Mouse (Mus musculus): ENCODE results near the gene Tnk2. TPM values are rescaled to one million over a fixed set of nuclear protein-coding genes. Genes with fewer than 3 reads are reported as not detected.
A peak's percentile ranks its signal among the peaks of the same experiment; 100 is the strongest.

Gene Tnk2
- polyA plus RNA-seq, 2 experiments: 3.8 to 15.3 TPM

GRCm38 (mm10) chr16:32659385-32659784 is 15.7 kb downstream of the Tnk2 start:
- WGBS (ENCODE audit: insufficient replicate concordance): 25% methylated on average over 8 of the region's 8 CpGs
- Histone ChIP-seq H3K27ac (no peak overlapping the region), H3K4me3 (ENCODE audit: insufficient read depth in 1 of 2, low read depth in 2 of 2, low read length in 2 of 2) (0 out of 4 replicates have a peak overlapping the region, but pooled peaks of 1 of the 2 experiments have one; percentile 8), H3K27me3 (ENCODE audit: control insufficient read depth, insufficient read depth, low read length) (no peaks in the 10 kb centered on the region), H3K4me2 (ENCODE audit: low read depth) (peak overlapping the region; percentile 44), H3K9ac (replicated peaks) (no peak overlapping the region; the same call in 1 of the 2 replicates), H3K4me1 (replicated peaks; ENCODE audit: control insufficient read depth in 2 of 2, insufficient read depth in 2 of 2, low read length in 1 of 2) (peaks cover 22 to 41% of the 10 kb centered on the region in 2 experiments), H3K36me3 (replicated peaks; ENCODE audit: control insufficient read depth, insufficient read depth, low read depth) (no peaks in the 10 kb centered on the region), H3K9me3 (ENCODE audit: control insufficient read depth, low read length) (no peaks in the 10 kb centered on the region)
- ATAC-seq (ENCODE audit: insufficient read depth) (no peak), DNase-seq (ENCODE audit: low read depth in 3 of 3, low spot score in 3 of 3) (peak in 2 of 3 experiments; percentile 35 to 53)
- TF ChIP-seq CTCF (IDR thresholded peaks at IDR 0.05; ENCODE audit: low read depth) (peak; percentile 93), EP300 (IDR thresholded peaks at IDR 0.05; ENCODE audit: low read depth) (0 out of 2 replicates have a peak, but pooled peaks have one; percentile 4)

DNA sequence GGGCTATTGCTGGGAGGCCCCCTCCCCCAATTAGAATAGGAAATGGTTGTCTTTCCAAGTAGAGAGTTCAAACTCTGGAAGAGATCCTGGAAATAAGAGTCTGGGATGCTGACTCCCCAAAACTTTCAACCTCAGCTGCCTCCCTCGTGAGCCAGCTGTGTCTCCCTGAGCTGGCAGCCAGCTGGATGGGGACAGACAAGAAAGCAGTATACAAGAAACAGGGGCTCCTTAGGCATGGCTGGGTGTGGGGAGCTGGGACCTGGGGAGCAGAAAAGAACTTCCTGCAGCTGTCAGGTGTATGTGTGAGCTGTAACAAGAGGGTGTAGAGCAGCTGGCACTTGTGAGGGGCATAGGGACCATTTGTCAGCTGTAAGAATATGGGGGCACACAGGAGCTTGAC is 16.4 kb downstream of the Tnk2 start:
- Histone ChIP-seq H3K4me1 (replicated peaks; ENCODE audit: control insufficient read depth in 2 of 2, insufficient read depth in 2 of 2, low read length in 1 of 2) (peaks cover 28 to 47% of the 10 kb centered on the region in 2 experiments), H3K36me3 (replicated peaks; ENCODE audit: control insufficient read depth, insufficient read depth, low read depth) (no peaks in the 10 kb centered on the region), H3K9ac (replicated peaks) (no peak overlapping the region), H3K4me3 (ENCODE audit: insufficient read depth in 1 of 2, low read depth in 2 of 2, low read length in 2 of 2) (no peak overlapping the region), H3K27ac (no peak overlapping the region), H3K27me3 (ENCODE audit: control insufficient read depth, insufficient read depth, low read length) (no peaks in the 10 kb centered on the region), H3K9me3 (ENCODE audit: control insufficient read depth, low read length) (no peaks in the 10 kb centered on the region), H3K4me2 (ENCODE audit: low read depth) (no peak overlapping the region)
- no peak for TF ChIP-seq CTCF (IDR thresholded peaks at IDR 0.05; ENCODE audit: low read depth)
- TF ChIP-seq EP300 (IDR thresholded peaks at IDR 0.05; ENCODE audit: low read depth): no peak
- 73% methylated on average over 1 of the region's 1 CpGs for WGBS (ENCODE audit: insufficient replicate concordance)
- no peak for DNase-seq (ENCODE audit: low read depth in 3 of 3, low spot score in 3 of 3)
- no peak for ATAC-seq (ENCODE audit: insufficient read depth)

DNA sequence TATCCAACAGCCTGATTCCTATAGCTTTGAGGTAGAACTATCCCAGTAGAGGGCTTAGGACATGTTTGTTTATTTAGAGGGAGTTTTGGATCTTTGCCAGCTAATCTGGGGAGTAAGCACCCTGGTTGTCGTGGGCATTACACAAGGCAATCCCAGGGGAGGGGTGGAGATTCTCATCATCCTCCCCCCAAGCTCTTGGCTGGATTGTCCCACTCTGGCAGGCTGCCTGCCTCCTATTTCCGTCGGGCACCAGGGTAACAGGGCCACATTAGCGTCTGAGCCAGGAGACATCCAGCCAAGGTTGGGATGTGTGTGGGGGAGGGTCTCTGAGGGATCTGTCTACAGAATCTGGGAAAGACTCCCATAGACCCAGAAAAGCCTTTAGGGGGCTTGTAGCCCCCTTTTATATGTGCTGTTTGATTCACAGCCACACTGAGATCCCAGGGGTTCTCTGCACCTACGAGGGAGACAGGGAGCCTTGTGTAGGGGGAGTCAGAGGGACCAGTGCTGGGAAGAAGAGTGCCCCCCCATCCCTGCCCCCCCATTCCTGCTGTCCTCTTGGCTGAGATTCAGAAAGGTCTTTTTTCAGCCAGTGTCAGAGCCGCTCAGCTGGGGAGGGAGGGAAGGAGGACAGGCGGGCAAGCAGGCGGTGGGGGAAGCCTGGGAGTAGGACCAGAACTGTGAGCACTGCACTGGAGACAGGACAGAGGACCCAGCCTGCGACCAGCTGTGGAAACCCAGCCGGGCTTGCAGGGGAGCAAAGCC is 17.1 kb downstream of the Tnk2 start:
- Histone ChIP-seq H3K9me3 (ENCODE audit: control insufficient read depth, low read length) (no peaks in the 10 kb centered on the region), H3K9ac (replicated peaks) (no peak overlapping the region), H3K4me1 (replicated peaks; ENCODE audit: control insufficient read depth in 2 of 2, insufficient read depth in 2 of 2, low read length in 1 of 2) (peaks cover 34 to 53% of the 10 kb centered on the region in 2 experiments), H3K36me3 (replicated peaks; ENCODE audit: control insufficient read depth, insufficient read depth, low read depth) (no peaks in the 10 kb centered on the region), H3K4me2 (ENCODE audit: low read depth) (no peak overlapping the region), H3K27ac (no peak overlapping the region), H3K27me3 (ENCODE audit: control insufficient read depth, insufficient read depth, low read length) (no peaks in the 10 kb centered on the region), H3K4me3 (ENCODE audit: insufficient read depth in 1 of 2, low read depth in 2 of 2, low read length in 2 of 2) (no peak overlapping the region)
- ATAC-seq (ENCODE audit: insufficient read depth) (no peak), DNase-seq (ENCODE audit: low read depth in 3 of 3, low spot score in 3 of 3) (no peak)
- WGBS (ENCODE audit: insufficient replicate concordance): 52% methylated on average over 10 of the region's 10 CpGs
- no peak for TF ChIP-seq CTCF (IDR thresholded peaks at IDR 0.05; ENCODE audit: low read depth)
- no peak for TF ChIP-seq EP300 (IDR thresholded peaks at IDR 0.05; ENCODE audit: low read depth)

DNA sequence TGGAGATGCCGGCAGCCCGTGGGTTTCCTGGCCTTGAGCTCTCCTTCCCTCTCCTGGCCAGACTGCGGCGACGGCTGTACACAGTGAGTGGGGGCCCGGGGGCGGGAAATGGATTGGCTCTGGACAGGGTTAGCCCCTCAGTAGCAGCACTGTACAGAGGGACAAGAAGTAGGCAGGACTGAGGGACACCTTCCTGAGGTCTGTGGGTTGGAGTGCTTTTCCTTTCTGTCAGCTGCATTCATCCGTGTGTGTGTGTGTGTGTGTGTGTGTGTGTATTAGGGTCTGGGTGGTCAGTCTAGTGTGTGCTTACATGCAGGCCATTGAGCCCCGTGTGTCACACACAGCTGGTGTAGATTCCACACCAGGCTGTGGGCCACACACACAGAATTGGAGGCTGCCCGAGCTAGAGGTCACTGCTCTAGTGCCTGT is 17.8 kb downstream of the Tnk2 start:
- no peak overlapping the region for H3K27ac ChIP-seq
- no peak overlapping the region for H3K9ac ChIP-seq (replicated peaks)

DNA sequence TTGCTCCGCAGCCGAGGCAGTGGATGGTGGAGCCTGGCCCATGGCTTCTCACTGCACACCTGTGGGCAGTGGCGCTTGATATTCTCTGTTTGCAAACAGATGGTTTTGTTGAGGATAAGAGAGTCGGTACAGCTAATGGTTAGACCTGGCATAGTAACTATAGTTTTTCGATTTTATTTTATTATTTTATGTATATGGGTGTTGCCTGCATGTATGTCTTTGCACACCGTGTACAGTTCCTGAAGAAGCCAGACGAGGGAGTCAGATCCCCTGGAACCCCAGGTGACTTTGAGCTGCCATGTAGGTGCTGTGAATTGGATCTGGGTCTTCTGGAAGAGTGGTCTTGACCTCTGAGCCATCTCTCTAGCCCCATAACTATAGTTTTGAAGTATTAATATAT is 18.7 kb downstream of the Tnk2 start:
- Histone ChIP-seq H3K27ac (no peak overlapping the region), H3K27me3 (ENCODE audit: control insufficient read depth, insufficient read depth, low read length) (no peaks in the 10 kb centered on the region), H3K9ac (replicated peaks) (no peak overlapping the region), H3K4me2 (ENCODE audit: low read depth) (no peak overlapping the region), H3K4me3 (ENCODE audit: insufficient read depth in 1 of 2, low read depth in 2 of 2, low read length in 2 of 2) (no peak overlapping the region), H3K36me3 (replicated peaks; ENCODE audit: control insufficient read depth, insufficient read depth, low read depth) (no peaks in the 10 kb centered on the region), H3K4me1 (replicated peaks; ENCODE audit: control insufficient read depth in 2 of 2, insufficient read depth in 2 of 2, low read length in 1 of 2) (peaks cover 49 to 63% of the 10 kb centered on the region in 2 experiments), H3K9me3 (ENCODE audit: control insufficient read depth, low read length) (no peaks in the 10 kb centered on the region)
- DNase-seq (ENCODE audit: low read depth in 3 of 3, low spot score in 3 of 3): no peak
- no peak for ATAC-seq (ENCODE audit: insufficient read depth)
- 79% methylated on average over 7 of the region's 7 CpGs for WGBS (ENCODE audit: insufficient replicate concordance)
- no peak for TF ChIP-seq EP300 (IDR thresholded peaks at IDR 0.05; ENCODE audit: low read depth)
- TF ChIP-seq CTCF (IDR thresholded peaks at IDR 0.05; ENCODE audit: low read depth): no peak

More for the DNA sequence above, 17.8 kb downstream of the Tnk2 start:
- Histone ChIP-seq H3K4me1 (replicated peaks; ENCODE audit: control insufficient read depth in 2 of 2, insufficient read depth in 2 of 2, low read length in 1 of 2) (peaks cover 40 to 54% of the 10 kb centered on the region in 2 experiments), H3K4me2 (ENCODE audit: low read depth) (no peak overlapping the region), H3K4me3 (ENCODE audit: insufficient read depth in 1 of 2, low read depth in 2 of 2, low read length in 2 of 2) (no peak overlapping the region), H3K9me3 (ENCODE audit: control insufficient read depth, low read length) (no peaks in the 10 kb centered on the region), H3K27me3 (ENCODE audit: control insufficient read depth, insufficient read depth, low read length) (no peaks in the 10 kb centered on the region), H3K36me3 (replicated peaks; ENCODE audit: control insufficient read depth, insufficient read depth, low read depth) (no peaks in the 10 kb centered on the region)
- ATAC-seq (ENCODE audit: insufficient read depth) (no peak), DNase-seq (ENCODE audit: low read depth in 3 of 3, low spot score in 3 of 3) (no peak)
- TF ChIP-seq CTCF (IDR thresholded peaks at IDR 0.05; ENCODE audit: low read depth): no peak
- TF ChIP-seq EP300 (IDR thresholded peaks at IDR 0.05; ENCODE audit: low read depth): no peak
- WGBS (ENCODE audit: insufficient replicate concordance): 42% methylated on average over 10 of the region's 10 CpGs

All from liver, embryonic 14.5 days (tissue).